ENCODE assay signal across 11 mouse cellular contexts in the genomic region with DNA sequence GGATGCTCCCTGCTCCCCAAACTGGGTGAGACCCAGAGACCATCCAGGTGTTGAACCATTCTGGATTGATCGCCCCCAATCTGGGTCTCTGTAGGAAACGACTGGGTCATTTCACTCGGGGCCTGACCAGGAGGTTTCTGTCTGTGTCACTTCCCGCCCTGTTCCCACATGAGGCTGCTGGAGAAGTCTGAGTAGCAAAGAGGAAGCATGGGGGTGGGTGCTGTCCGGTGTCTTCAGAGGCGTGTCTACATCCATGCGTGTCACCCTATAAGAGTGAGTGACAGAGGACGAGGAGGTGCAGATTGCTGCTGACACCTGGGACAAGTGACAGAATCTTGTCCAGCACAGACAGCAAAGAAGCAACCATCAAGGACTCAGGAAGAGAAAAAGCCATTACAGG.
DNase-seq lines count a peak whose midpoint lies in the region; ATAC-seq lines count a peak whose summit lies in the region.
"Had no signal": no experiment of that assay in that cellular context is flagged by ENCODE, and none has a peak within 500 bp of the region (broad histone marks: within the 10 kb centered on the region; RNA-seq: fewer than 3 reads in every experiment).

No protein-coding gene starts in this region.

- H3K36me3 ChIP-seq in heart, embryonic 12.5 days: no peaks in the 10 kb centered on the region
- H3K36me3 ChIP-seq in midbrain, embryonic 13.5 days: no peaks in the 10 kb centered on the region
- no peaks in the 10 kb centered on the region for H3K36me3 ChIP-seq in midbrain, embryonic 14.5 days (ENCODE audit: control insufficient read depth, insufficient read depth, low read length)
- H3K36me3 ChIP-seq in lung, embryonic 15.5 days: no peaks in the 10 kb centered on the region

- WGBS in heart, embryonic 12.5 days: 47% methylated on average over 8 of the region's 8 CpGs
- 83% methylated on average over 8 of the region's 8 CpGs for WGBS in midbrain, embryonic 13.5 days
- 77% methylated on average over 8 of the region's 8 CpGs for WGBS in midbrain, embryonic 14.5 days
- 27% methylated on average over 8 of the region's 8 CpGs for WGBS in lung, embryonic 15.5 days

- no peaks in the 10 kb centered on the region; the same call in 1 of the 2 replicates for H3K27me3 ChIP-seq in heart, embryonic 12.5 days (replicated peaks)
- peaks cover 3% of the 10 kb centered on the region; the same call in 1 of the 2 replicates for H3K27me3 ChIP-seq in midbrain, embryonic 13.5 days
- H3K27me3 ChIP-seq in midbrain, embryonic 14.5 days (ENCODE audit: control insufficient read depth, insufficient read depth, low read length): no peaks in the 10 kb centered on the region
- no peaks in the 10 kb centered on the region for H3K27me3 ChIP-seq in lung, embryonic 15.5 days
- H3K27me3 ChIP-seq: Patski had no signal

- no peak for DNase-seq in heart, postnatal 14 days
- DNase-seq in midbrain, embryonic 14.5 days: no peak
- DNase-seq in thymus, adult 18-20 months: no peak
- no peak for DNase-seq in adrenal gland, adult (ENCODE audit: inconsistent age in 2 of 2, low spot score in 1 of 2)
- no peak for DNase-seq in ovary, postnatal 36 days (ENCODE audit: low spot score)

- H3K4me2 ChIP-seq in heart, embryonic 12.5 days: no peak overlapping the region
- no peak overlapping the region for H3K4me2 ChIP-seq in midbrain, embryonic 13.5 days (replicated peaks)
- H3K4me2 ChIP-seq in midbrain, embryonic 14.5 days (ENCODE audit: low read length): no peak overlapping the region
- 0 out of 2 replicates have a peak overlapping the region, but pooled peaks have one; percentile 10 for H3K4me2 ChIP-seq in lung, embryonic 15.5 days

- intact Hi-C loops in heart, postnatal 14 days (cut with DNase I): loop anchor here (1.0 to 10.0 kb wide), 7 partner anchors 87 to 710 kb away; a partner anchor contains a TSS

- no peak overlapping the region for H3K27ac ChIP-seq in heart, embryonic 12.5 days (ENCODE audit: poor library complexity, severe bottlenecking)
- H3K27ac ChIP-seq in midbrain, embryonic 13.5 days: no peak overlapping the region
- H3K27ac ChIP-seq in midbrain, embryonic 14.5 days (replicated peaks; ENCODE audit: low read depth, low read length): no peak overlapping the region
- 0 out of 2 replicates have a peak overlapping the region, but pooled peaks have one; percentile 10 for H3K27ac ChIP-seq in lung, embryonic 15.5 days
- H3K27ac ChIP-seq: liver, embryonic 14.5 days had no signal

- H3K4me1 ChIP-seq in heart, embryonic 12.5 days (replicated peaks): peaks cover 5% of the 10 kb centered on the region; the same call in 1 of the 2 replicates
- H3K4me1 ChIP-seq in midbrain, embryonic 13.5 days (replicated peaks): peaks cover 12% of the 10 kb centered on the region
- no peaks in the 10 kb centered on the region; the same call in 1 of the 2 replicates for H3K4me1 ChIP-seq in midbrain, embryonic 14.5 days (ENCODE audit: control insufficient read depth, insufficient read depth, low read length)
- peaks cover 12% of the 10 kb centered on the region for H3K4me1 ChIP-seq in lung, embryonic 15.5 days

- no peaks in the 10 kb centered on the region for H3K9me3 ChIP-seq in heart, embryonic 12.5 days (replicated peaks)
- no peaks in the 10 kb centered on the region for H3K9me3 ChIP-seq in midbrain, embryonic 13.5 days
- H3K9me3 ChIP-seq in midbrain, embryonic 14.5 days (ENCODE audit: control insufficient read depth, low read length): no peaks in the 10 kb centered on the region
- H3K9me3 ChIP-seq in lung, embryonic 15.5 days: no peaks in the 10 kb centered on the region

- peak; percentile 45; the same call in 1 of the 2 replicates for ATAC-seq in heart, embryonic 12.5 days (ENCODE audit: insufficient number of reproducible peaks, low FRiP score)
- ATAC-seq in midbrain, embryonic 13.5 days: peak; percentile 77
- no peak; the same call in 1 of the 2 replicates for ATAC-seq in midbrain, embryonic 14.5 days (ENCODE audit: low FRiP score, low TSS enrichment)
- ATAC-seq in lung, embryonic 15.5 days (ENCODE audit: borderline replicate concordance, extremely low read depth, low FRiP score, low TSS enrichment): peak; percentile 56; the same call in 1 of the 2 replicates
- ATAC-seq: Patski had no signal

- no peak overlapping the region for H3K9ac ChIP-seq in heart, embryonic 12.5 days
- no peak overlapping the region for H3K9ac ChIP-seq in midbrain, embryonic 13.5 days (replicated peaks)
- H3K9ac ChIP-seq in midbrain, embryonic 14.5 days (replicated peaks; ENCODE audit: low read length): no peak overlapping the region
- no peak overlapping the region for H3K9ac ChIP-seq in lung, embryonic 15.5 days
- H3K9ac ChIP-seq: liver, embryonic 14.5 days had no signal

- no peak overlapping the region for H3K4me3 ChIP-seq in heart, embryonic 12.5 days
- no peak overlapping the region for H3K4me3 ChIP-seq in midbrain, embryonic 13.5 days (replicated peaks)
- no peak overlapping the region for H3K4me3 ChIP-seq in midbrain, embryonic 14.5 days (replicated peaks; ENCODE audit: low read depth, low read length)
- H3K4me3 ChIP-seq in lung, embryonic 15.5 days: no peak overlapping the region
- H3K4me3 ChIP-seq: erythroblast, embryonic 14.5 days had no signal
